Mouse (Mus musculus): ENCODE measurements around the gene Hpse2. TPM values are rescaled to one million over a fixed set of nuclear protein-coding genes. Genes with fewer than 3 reads are reported as not detected.
A peak's percentile ranks its signal among the peaks of the same experiment; 100 is the strongest.
"Not testable (repeated sequence)": the region's sequence is repeated elsewhere in the genome, so short reads cannot be mapped to it uniquely, and the experiment has no call there.

Gene Hpse2
- polyA plus RNA-seq, 1 experiment = 2.2 TPM

GRCm38 (mm10) chr19:42809491-42809890 lies 578.7 kb downstream of the Hpse2 start:
- WGBS = 73% methylated on average over 10 of the region's 10 CpGs
- DNase-seq (ENCODE audit: low read depth, low spot score) = no peak

DNA sequence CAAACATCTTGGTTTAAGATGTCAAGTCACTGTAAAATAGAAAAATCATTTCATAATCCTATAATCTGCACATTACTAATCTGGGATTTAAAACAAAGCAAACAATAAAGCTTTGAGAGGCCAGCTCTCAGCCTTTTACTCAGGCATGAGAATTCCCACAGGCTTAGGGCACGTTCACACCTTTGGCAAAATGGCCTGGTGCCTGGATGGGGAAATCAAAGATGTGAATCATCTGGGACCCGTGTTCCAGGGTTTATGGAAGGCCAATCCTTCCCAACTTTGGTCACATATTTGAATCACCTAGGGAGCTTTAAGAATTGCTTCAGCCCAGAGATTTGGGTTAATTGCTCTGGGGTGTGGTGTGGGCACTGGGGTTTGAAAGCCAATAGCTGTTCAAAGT lies 590.3 kb downstream of the Hpse2 start:
- no peak for DNase-seq (ENCODE audit: low read depth, low spot score)
- WGBS = 39% methylated on average over 2 of the region's 2 CpGs

DNA sequence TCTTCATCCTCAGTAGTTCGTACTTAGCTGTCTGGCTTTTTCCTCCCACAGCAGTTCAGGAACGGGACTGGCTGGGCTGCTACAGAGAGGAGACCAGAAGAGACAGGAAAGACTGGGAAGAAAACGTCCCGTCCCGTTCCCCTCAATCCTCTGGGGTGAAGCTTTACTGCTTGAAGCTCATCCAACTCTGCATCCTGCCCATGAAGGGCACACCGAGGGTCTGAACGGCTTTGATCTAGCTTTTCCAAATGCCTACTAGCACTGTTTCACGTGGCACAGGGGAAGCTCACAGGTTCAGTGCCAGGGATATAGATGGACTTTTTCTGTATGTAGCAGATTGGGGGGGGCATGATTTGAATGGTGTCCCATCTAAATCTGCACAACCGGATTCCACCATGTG lies 592.4 kb downstream of the Hpse2 start:
- DNase-seq (ENCODE audit: low read depth, low spot score) = no peak
- WGBS = 72% methylated on average over 9 of the region's 9 CpGs

- 6% methylated on average over 31 of the region's 31 CpGs for WGBS
- peak; percentile 75 for DNase-seq (ENCODE audit: low read depth, low spot score)
Observed at GRCm38 (mm10) chr19:42794914-42795613, 593.1 kb downstream of the Hpse2 start.

- no peak for DNase-seq (ENCODE audit: low read depth, low spot score)
- WGBS = 53% methylated on average over 5 of the region's 5 CpGs
Observed at GRCm38 (mm10) chr19:42788311-42788710, 599.8 kb downstream of the Hpse2 start.

GRCm38 (mm10) chr19:42785562-42786220 lies 602.5 kb downstream of the Hpse2 start:
- 73% methylated on average over 8 of the region's 8 CpGs for WGBS
- no peak for DNase-seq (ENCODE audit: low read depth, low spot score)

GRCm38 (mm10) chr19:42785129-42785528 lies 603.0 kb downstream of the Hpse2 start:
- 40% methylated on average over 2 of the region's 2 CpGs for WGBS
- no peak for DNase-seq (ENCODE audit: low read depth, low spot score)

- DNase-seq (ENCODE audit: low read depth, low spot score) = not testable (repeated sequence)
- 40% methylated on average over 7 of the region's 7 CpGs for WGBS
Observed at GRCm38 (mm10) chr19:42780156-42780538, 608.0 kb downstream of the Hpse2 start.

GRCm38 (mm10) chr19:42779531-42780155 lies 608.5 kb downstream of the Hpse2 start, which contains the start of gene Hps1:
Gene Hps1 (minus strand): TSS chr19:42779978.
- WGBS = 1% methylated on average over 43 of the region's 43 CpGs
- DNase-seq (ENCODE audit: low read depth, low spot score) = peak; percentile 58

DNA sequence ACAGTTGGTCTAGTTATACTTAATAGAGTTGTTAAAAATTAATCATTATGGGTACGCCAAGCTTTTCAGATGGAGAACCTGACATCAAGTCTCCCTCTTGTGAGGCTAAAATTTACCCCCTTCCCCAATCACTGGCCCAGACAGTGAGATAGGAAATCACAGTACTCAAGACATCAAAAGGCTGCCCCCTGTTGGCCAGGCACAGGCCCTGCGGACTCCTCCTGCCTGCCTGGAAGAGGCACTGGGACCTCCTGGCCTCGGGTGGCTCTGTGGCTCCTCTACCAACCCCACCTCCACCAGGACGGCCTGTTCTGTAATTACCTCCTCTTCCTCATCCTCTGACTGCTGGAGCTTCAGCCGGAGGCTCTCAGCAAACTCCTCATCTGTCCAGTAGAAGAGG lies 610.4 kb downstream of the Hpse2 start:
- DNase-seq (ENCODE audit: low read depth, low spot score) = no peak
- 79% methylated on average over 5 of the region's 5 CpGs for WGBS

DNA sequence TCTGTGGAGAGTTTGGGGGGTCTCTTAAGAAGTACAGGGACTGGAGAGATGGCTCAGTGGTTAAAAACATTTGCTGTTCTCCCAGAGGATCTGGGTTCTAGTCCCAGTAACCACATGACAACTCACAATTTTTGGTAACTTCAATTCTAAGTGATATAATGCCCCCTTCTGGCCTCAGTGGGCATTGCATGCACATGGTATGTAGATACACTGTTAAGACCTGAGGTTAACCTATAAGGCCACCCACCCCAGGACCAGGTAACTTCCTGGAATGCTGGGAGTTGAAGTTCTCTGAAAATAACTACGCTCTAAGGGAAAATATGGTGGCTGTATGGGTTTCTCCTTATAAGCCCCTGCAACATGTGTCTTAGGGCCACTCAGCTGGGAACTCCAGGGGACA lies 611.3 kb downstream of the Hpse2 start:
- 94% methylated on average over 1 of the region's 1 CpGs for WGBS
- DNase-seq (ENCODE audit: low read depth, low spot score) = no peak

DNA sequence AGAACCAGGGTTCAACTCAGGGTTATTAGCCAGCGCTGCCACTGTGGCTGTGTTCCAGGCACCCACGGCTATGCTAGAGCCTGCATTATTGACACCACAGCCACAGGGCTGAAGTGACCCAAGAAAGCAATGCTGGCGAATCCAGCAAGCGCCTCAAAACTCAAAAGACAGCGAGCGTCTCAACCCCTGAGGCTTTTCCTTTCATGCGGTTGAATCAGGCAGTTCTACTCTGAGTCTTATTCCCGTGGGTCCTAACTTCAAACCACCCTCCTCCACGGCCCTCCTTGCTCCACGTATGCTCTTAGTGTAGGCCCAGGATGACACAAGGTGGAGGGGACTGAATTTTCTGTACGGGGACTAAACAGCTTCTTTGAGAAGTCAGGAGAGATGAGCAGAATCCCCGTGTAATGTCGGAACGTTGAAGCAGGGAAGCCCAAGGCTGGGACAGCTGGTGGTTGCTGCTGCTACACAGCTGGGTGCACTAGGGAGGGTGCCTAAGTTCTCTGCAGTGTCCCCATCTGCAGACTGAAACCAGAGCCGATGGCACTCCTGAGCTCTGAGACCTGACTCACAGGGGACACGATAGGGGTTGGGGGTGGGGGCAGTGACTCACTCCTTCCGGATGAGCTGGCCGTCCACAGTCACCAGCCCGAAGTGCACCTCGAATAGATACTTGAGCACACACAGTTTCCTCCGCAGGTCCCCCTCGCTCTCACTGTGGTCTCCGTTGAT lies 617.8 kb downstream of the Hpse2 start:
- 84% methylated on average over 23 of the region's 23 CpGs for WGBS
- DNase-seq (ENCODE audit: low read depth, low spot score) = no peak

GRCm38 (mm10) chr19:42769648-42770047 lies 618.5 kb downstream of the Hpse2 start:
- WGBS = 92% methylated on average over 10 of the region's 10 CpGs
- no peak for DNase-seq (ENCODE audit: low read depth, low spot score)

DNA sequence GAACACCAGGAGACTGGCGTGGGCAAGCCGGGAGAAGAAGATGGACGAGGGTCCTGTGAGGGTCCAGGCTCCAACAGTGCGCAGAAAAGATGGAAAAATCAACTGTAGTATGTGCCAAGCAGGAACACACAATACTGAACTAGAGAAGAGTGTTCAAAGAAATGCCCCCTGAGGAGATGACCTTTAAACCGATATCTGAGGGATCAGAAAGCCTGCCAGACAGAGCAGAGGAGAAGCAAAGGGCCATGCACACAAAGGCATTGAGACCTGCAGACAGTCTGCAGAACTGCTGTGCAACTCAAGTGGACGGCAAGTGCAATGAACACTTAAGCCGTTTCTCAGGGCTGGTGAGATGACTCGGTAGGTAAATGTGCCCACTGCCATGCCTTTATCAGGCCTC lies 620.8 kb downstream of the Hpse2 start:
- DNase-seq (ENCODE audit: low read depth, low spot score) = no peak
- WGBS = 93% methylated on average over 8 of the region's 8 CpGs

DNA sequence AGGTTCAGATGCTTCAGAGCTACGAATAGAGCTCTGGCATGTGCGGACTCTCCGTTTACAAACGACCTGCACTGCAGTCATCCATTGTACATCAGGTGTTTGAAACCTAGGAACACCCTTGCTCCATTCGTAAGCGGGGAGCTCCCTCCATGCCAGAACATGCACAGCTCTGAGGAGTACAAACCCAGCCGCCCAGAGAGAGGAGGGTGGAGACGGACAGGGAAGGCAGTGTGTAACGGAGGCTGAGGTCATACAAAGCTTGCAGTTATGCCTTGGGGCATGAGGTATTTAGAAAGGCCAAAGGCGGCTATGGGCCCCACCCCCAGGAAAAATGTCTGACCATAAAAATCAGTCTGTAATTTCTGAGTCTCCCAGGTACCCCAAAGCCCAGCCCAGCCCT lies 623.8 kb downstream of the Hpse2 start:
- 70% methylated on average over 10 of the region's 10 CpGs for WGBS
- DNase-seq (ENCODE audit: low read depth, low spot score) = no peak

DNA sequence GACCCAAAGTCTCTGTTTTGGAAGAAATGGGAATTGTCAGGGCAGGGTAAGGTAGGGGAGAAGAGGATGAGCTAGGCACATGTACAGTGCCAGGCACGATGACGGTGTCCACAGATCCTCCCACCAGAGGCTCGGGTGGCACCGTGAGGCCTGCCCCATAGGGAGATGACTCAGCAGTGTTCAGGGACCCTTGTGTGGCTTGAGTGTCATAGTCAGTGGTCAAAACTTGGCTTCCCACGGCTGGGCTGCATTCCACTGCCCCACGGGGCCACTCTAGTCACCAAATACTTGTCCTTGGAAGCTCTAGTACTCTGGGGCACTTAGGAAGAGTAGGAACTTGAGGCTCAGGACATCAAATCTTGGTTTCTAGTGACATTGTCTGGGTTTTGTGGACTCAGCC lies 631.5 kb downstream of the Hpse2 start:
- WGBS = 85% methylated on average over 6 of the region's 6 CpGs
- no peak for DNase-seq (ENCODE audit: low read depth, low spot score)

GRCm38 (mm10) chr19:42755148-42755870 lies 632.8 kb downstream of the Hpse2 start:
- 42% methylated on average over 15 of the region's 15 CpGs for WGBS
- no peak for DNase-seq (ENCODE audit: low read depth, low spot score)

DNA sequence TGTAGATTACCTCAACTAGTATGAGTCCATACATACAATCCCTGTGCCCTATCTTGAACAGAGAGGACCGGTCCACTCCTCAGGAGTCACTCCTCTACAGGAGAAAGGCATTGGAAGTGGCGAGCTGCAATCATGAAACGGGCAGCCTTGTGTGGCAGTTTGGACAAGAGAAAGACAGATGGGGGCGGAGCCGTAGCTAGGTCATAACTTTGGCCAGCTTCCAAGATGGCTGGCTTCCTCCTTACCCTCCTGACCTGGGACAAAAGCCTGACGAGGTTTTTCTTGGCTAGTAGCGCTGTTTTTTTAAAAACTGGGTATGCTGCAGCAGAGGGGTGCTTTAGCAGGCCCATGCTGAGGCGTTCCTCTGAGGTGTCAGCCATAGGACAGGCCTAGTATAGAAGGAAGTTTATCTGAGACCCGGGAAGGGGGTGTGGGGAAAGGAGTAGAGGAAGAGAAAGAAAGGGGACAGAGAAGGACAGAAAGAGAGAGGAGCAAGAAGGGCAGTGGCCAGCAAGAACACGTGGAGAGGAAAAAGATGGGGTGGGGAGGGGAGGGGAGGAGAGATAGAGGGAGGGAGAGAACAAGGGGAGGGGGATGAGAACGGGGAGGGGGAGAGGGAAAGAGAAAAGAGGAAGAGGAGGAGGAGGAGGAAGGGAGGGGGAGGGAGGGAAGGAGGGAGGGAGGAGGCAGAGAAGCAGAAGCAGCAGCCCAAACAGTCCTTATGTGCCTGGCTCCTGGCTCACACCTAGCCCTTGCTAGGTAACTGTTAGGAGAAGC lies 634.8 kb downstream of the Hpse2 start:
- DNase-seq (ENCODE audit: low read depth, low spot score) = peak; percentile 76
- WGBS = 7% methylated on average over 11 of the region's 11 CpGs

DNA sequence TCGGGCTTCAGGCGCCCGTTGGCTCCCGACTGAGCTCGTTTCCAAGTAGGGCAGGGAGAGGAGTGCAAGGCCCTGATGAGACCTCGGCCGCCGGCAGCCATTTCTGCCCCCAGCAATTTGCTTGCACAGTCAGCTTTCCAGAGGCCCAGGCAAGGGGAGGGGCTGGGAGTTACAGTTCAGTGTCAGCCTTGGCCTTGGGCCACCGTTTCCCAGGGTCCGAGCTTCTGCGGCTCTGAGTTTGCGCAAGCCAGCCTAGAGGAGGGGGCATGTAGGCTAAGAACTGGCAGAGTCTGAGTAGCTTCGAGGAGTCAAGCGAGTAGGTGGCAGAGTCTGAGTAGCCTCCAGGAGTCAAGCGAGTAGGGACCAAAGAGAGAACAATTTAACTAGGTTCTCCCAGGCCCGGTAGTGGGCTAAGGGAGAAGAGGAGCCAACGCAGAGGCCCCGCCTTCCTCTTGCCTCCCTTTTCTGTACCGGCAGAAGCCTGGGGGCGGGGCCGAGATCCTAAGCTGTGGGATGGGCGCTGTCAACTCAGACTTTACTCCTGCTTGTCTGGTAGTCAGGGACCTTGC lies 635.7 kb downstream of the Hpse2 start, which contains the start of gene Pyroxd2:
Pyroxd2 (minus strand) TSS at position 413 of the 569 bp plus-strand sequence.
- DNase-seq (ENCODE audit: low read depth, low spot score) = peak; percentile 76
- WGBS = 6% methylated on average over 22 of the region's 22 CpGs

Data from large intestine, adult 2 months (tissue).